Mouse (Mus musculus) thymus, postnatal 36 days (tissue): ENCODE measurements around the gene Ahctf1.

Experiments used
- DNase-seq, 2 experiments: peaks; one replicate each; pipeline ENCODE4 v3.0.0; 2022; ENCODE audit warnings: mixed read lengths in 2 of 2

Gene Ahctf1

GRCm38 (mm10) chr1:179710739-179711138 lies 92.7 kb downstream of the Ahctf1 start:
- DNase-seq: no peak

GRCm38 (mm10) chr1:179709390-179709789 lies 94.1 kb downstream of the Ahctf1 start:
- no peak for DNase-seq

- DNase-seq: no peak
These were observed 98.3 kb downstream of the Ahctf1 start for GRCm38 (mm10) chr1:179705154-179705553.

GRCm38 (mm10) chr1:179704150-179704549 lies 99.3 kb downstream of the Ahctf1 start:
- no peak for DNase-seq
